Mouse (Mus musculus) lung, embryonic 15.5 days (tissue): ENCODE results near the gene Fbln2. TPM values are rescaled to one million over a fixed set of nuclear protein-coding genes. Genes with fewer than 3 reads are reported as not detected.
A peak's percentile ranks its signal among the peaks of the same experiment; 100 is the strongest.

Experiments used
- ATAC-seq: fragments of 200-750 bp; cut with Nextera tagmentation; 2 replicates; pipeline ENCODE4 v1.8.0; 2017; ENCODE audit warnings: moderate number of reproducible peaks, borderline replicate concordance; ENCODE audit not compliant: low FRiP score, low TSS enrichment; ENCODE audit errors: extremely low read depth
- H3K27ac ChIP-seq: fragments of 300-500 bp; sonication (generic); 2 replicates; pipeline ENCODE4 v1.5.1; 2015; ENCODE audit warnings: moderate library complexity, mild to moderate bottlenecking, inconsistent platforms
- H3K27me3 ChIP-seq: fragments of 300-500 bp; sonication (generic); 2 replicates; pipeline ENCODE4 v1.6.1; 2015; ENCODE audit warnings: inconsistent platforms
- H3K36me3 ChIP-seq: fragments of 300-500 bp; sonication (generic); 2 replicates; pipeline ENCODE4 v1.6.1; 2015; ENCODE audit warnings: inconsistent platforms
- H3K4me1 ChIP-seq: fragments of 300-500 bp; sonication (generic); 2 replicates; pipeline ENCODE4 v1.6.1; 2015; ENCODE audit warnings: inconsistent platforms
- H3K4me2 ChIP-seq: fragments of 300-500 bp; sonication (generic); 2 replicates; pipeline ENCODE4 v1.6.1; 2015; ENCODE audit warnings: inconsistent platforms, mild to moderate bottlenecking, moderate library complexity
- H3K4me3 ChIP-seq: fragments of 300-500 bp; sonication (generic); 2 replicates; pipeline ENCODE4 v1.5.1; 2015; ENCODE audit warnings: mild to moderate bottlenecking, inconsistent platforms
- H3K9ac ChIP-seq: fragments of 300-500 bp; sonication (generic); 2 replicates; pipeline ENCODE4 v1.6.1; 2015; ENCODE audit warnings: inconsistent platforms
- H3K9me3 ChIP-seq: fragments of 300-500 bp; sonication (generic); 2 replicates; pipeline ENCODE4 v1.6.1; 2016; ENCODE audit warnings: inconsistent platforms
- WGBS: fragments of 180-500 bp; shearing (Covaris S2); methylation state at CpG from one replicate; pipeline ENCODE4 v1.1.7; 2015; 5-methylcytosine and 5-hydroxymethylcytosine counted together
- polyA plus RNA-seq: library from polyadenylated mRNA; unstranded; fragments of >200 nt; fragmentation: Nextera tagmentation; extraction: Ambion mirVana; gene quantifications from 2 replicates; pipeline ENCODE4 v1.2.1, GENCODE M21; 2015

The Fbln2 gene
- polyA plus RNA-seq, 1 experiment from 2014 or later: 65.0 TPM

GRCm38 (mm10) chr6:91218445-91218844 lies 6.2 kb downstream of the Fbln2 start:
- no peaks in the 10 kb centered on the region for H3K9me3 ChIP-seq
- H3K4me1 ChIP-seq: peaks cover 1% of the 10 kb centered on the region; the same call in 1 of the 2 replicates
- no peaks in the 10 kb centered on the region for H3K36me3 ChIP-seq
- no peak for ATAC-seq
- H3K27ac ChIP-seq: no peak overlapping the region
- H3K4me3 ChIP-seq: no peak overlapping the region
- H3K9ac ChIP-seq: no peak overlapping the region
- 52% methylated on average over 9 of the region's 9 CpGs for WGBS
- H3K27me3 ChIP-seq: peaks cover 10% of the 10 kb centered on the region
- H3K4me2 ChIP-seq: no peak overlapping the region

GRCm38 (mm10) chr6:91218871-91219270 lies 6.6 kb downstream of the Fbln2 start:
- H3K4me3 ChIP-seq: no peak overlapping the region
- H3K27ac ChIP-seq: no peak overlapping the region
- no peak overlapping the region for H3K4me2 ChIP-seq
- 49% methylated on average over 3 of the region's 3 CpGs for WGBS
- peaks cover 5% of the 10 kb centered on the region for H3K27me3 ChIP-seq
- H3K4me1 ChIP-seq: no peaks in the 10 kb centered on the region; the same call in 1 of the 2 replicates
- no peak overlapping the region for H3K9ac ChIP-seq
- no peaks in the 10 kb centered on the region for H3K36me3 ChIP-seq
- H3K9me3 ChIP-seq: no peaks in the 10 kb centered on the region
- ATAC-seq: no peak

- Histone ChIP-seq H3K4me3 (no peak overlapping the region), H3K9ac (no peak overlapping the region), H3K4me1 (no peaks in the 10 kb centered on the region), H3K36me3 (no peaks in the 10 kb centered on the region), H3K4me2 (no peak overlapping the region), H3K27me3 (no peaks in the 10 kb centered on the region; the same call in 1 of the 2 replicates), H3K9me3 (no peaks in the 10 kb centered on the region), H3K27ac (no peak overlapping the region)
- ATAC-seq: no peak
Measured at GRCm38 (mm10) chr6:91220062-91220461, 7.8 kb downstream of the Fbln2 start.

GRCm38 (mm10) chr6:91221094-91221493 lies 8.8 kb downstream of the Fbln2 start:
- 5% methylated on average over 3 of the region's 3 CpGs for WGBS
- Histone ChIP-seq H3K27ac (no peak overlapping the region), H3K27me3 (no peaks in the 10 kb centered on the region), H3K4me3 (no peak overlapping the region), H3K9me3 (no peaks in the 10 kb centered on the region), H3K9ac (no peak overlapping the region), H3K4me2 (no peak overlapping the region), H3K36me3 (no peaks in the 10 kb centered on the region), H3K4me1 (no peaks in the 10 kb centered on the region)
- no peak; the same call in 1 of the 2 replicates for ATAC-seq

DNA sequence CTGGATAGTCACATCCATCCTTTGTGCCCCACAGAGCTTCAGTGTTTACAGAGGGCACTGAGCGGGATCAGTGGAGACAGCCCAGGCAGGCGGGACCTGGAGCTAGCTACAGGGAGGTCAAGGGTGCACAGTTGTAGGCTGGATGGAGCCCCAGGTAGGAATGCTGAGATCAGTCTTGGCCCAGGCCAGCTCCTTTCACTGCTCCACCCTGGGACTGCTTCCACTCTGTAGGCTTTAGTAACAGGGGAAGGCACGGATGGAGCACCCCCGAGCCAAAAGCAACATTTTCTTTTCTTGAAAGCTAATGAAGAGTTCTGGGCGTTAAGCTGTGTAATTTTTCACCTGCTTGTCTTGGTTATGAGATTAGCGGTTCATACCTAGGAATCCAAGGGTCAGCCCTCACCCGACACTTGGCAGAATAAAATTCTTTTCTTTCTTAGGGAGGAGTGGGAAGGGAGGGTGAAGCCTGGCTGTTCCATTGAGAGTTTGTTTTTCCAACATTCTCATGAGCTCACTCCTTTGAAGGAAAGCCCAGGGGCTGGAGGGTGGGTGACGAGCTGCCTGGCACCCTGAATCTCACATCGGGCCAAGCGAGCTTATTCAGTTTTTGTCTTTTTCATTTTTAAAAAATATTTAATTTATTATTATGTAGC lies 10.6 kb downstream of the Fbln2 start:
- Histone ChIP-seq H3K4me2 (no peak overlapping the region), H3K9ac (no peak overlapping the region), H3K36me3 (no peaks in the 10 kb centered on the region), H3K27me3 (no peaks in the 10 kb centered on the region), H3K27ac (no peak overlapping the region), H3K9me3 (no peaks in the 10 kb centered on the region), H3K4me1 (no peaks in the 10 kb centered on the region), H3K4me3 (no peak overlapping the region)
- peak; percentile 60 for ATAC-seq
- WGBS: 48% methylated on average over 10 of the region's 10 CpGs

- 58% methylated on average over 6 of the region's 6 CpGs for WGBS
Measured at GRCm38 (mm10) chr6:91224939-91225338, 12.7 kb downstream of the Fbln2 start.

GRCm38 (mm10) chr6:91225346-91225745 lies 13.1 kb downstream of the Fbln2 start:
- no peak for ATAC-seq
- no peaks in the 10 kb centered on the region for H3K36me3 ChIP-seq
- H3K4me3 ChIP-seq: no peak overlapping the region
- WGBS: 65% methylated on average over 4 of the region's 4 CpGs
- H3K9me3 ChIP-seq: no peaks in the 10 kb centered on the region
- H3K9ac ChIP-seq: no peak overlapping the region
- H3K27me3 ChIP-seq: no peaks in the 10 kb centered on the region
- no peaks in the 10 kb centered on the region for H3K4me1 ChIP-seq
- H3K4me2 ChIP-seq: no peak overlapping the region
- no peak overlapping the region for H3K27ac ChIP-seq

More at GRCm38 (mm10) chr6:91224939-91225338, 12.7 kb downstream of the Fbln2 start:
- Histone ChIP-seq H3K9me3 (no peaks in the 10 kb centered on the region), H3K4me3 (no peak overlapping the region), H3K4me2 (no peak overlapping the region), H3K27me3 (no peaks in the 10 kb centered on the region), H3K36me3 (no peaks in the 10 kb centered on the region), H3K4me1 (no peaks in the 10 kb centered on the region), H3K9ac (no peak overlapping the region), H3K27ac (no peak overlapping the region)
- no peak for ATAC-seq

DNA sequence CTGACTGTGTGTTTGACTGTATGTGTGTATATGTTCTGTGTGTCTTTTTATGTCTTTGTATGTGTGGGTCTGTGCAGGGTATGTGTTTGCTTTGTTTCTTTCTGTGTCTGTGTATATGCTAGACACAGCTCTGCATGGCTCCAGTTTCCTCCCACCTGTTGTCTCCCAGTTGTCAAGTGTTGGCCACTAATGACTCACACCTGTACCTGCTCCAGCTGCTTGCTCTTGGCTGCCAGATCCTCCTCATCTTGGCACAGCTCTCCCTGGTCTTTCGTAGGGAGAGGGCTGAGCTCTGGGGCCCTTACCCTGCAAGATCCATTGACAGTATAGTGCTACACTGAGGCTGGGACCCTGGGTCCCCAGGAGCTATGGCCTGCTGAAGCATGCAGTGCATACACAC lies 13.8 kb downstream of the Fbln2 start:
- ATAC-seq: no peak
- Histone ChIP-seq H3K4me2 (no peak overlapping the region), H3K4me1 (no peaks in the 10 kb centered on the region), H3K27me3 (no peaks in the 10 kb centered on the region), H3K4me3 (no peak overlapping the region), H3K9ac (no peak overlapping the region), H3K27ac (no peak overlapping the region), H3K36me3 (no peaks in the 10 kb centered on the region), H3K9me3 (no peaks in the 10 kb centered on the region)
- 46% methylated on average over 1 of the region's 1 CpGs for WGBS

DNA sequence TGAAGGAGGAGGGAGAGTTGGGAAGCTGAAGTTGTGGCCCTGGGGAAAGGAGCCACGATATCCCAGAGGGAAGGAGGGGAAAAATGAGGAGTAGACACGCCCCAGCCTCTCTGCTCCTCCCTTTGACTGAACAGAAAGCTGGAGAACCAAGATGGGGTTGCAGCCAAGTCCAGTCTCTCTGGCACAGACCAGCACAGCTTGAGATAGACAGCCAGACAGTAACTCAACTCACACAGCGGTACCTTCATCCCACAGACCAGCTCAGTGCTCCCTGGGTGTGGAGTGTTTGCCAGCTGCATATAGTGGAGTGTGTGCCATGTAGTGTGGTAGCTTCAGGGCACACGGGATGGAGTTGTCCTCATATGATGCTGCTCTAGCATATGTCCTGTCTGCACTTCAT lies 16.7 kb downstream of the Fbln2 start:
- H3K27me3 ChIP-seq: no peaks in the 10 kb centered on the region
- no peaks in the 10 kb centered on the region for H3K4me1 ChIP-seq
- no peaks in the 10 kb centered on the region for H3K9me3 ChIP-seq
- no peak overlapping the region for H3K27ac ChIP-seq
- no peak overlapping the region for H3K4me2 ChIP-seq
- 59% methylated on average over 4 of the region's 4 CpGs for WGBS
- no peak overlapping the region for H3K9ac ChIP-seq
- H3K36me3 ChIP-seq: no peaks in the 10 kb centered on the region
- no peak overlapping the region for H3K4me3 ChIP-seq
- no peak for ATAC-seq

DNA sequence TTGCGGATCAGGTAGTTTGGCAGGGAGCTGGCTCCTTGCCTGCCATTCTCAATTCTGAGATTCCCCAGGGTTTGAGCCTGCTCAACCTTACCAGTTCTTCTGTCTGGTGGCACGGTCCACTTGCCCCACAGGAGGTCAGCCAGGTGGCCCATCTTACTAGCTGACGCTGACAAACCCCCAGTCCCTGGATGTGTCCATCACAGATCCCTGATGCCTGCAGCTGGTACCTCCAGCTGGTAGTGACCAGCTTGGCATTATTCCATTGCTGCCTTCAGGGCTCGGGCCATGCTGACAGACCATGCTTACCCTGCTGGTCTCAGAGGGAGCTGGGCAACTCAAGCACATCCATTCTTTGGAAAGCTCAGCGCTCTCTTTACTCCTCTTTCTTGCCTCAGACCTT lies 18.7 kb downstream of the Fbln2 start:
- Histone ChIP-seq H3K9ac (no peak overlapping the region), H3K4me2 (no peak overlapping the region), H3K4me1 (no peaks in the 10 kb centered on the region), H3K27me3 (no peaks in the 10 kb centered on the region), H3K4me3 (no peak overlapping the region), H3K36me3 (no peaks in the 10 kb centered on the region), H3K27ac (no peak overlapping the region), H3K9me3 (no peaks in the 10 kb centered on the region)
- WGBS: 84% methylated on average over 5 of the region's 5 CpGs
- no peak for ATAC-seq

DNA sequence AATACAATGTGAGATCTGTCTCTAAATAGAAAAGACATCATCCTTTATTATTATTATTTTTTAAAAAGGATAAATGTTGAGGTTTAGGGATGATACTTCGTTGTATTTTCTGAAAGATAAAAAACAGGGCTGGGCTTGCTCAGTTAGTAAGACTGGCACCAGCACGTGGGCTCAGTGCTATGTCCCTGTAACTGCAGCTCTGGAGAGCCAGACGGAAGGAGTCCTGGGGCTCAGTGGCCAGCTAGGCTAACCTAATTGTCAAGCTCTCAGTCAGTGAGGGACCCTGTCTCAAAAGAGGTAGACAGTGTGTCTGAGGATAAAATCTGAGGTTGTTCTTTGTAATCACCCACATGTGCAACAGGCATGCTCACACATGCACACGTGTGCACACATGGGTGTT lies 19.3 kb downstream of the Fbln2 start:
- H3K27ac ChIP-seq: no peak overlapping the region
- H3K9me3 ChIP-seq: no peaks in the 10 kb centered on the region
- H3K27me3 ChIP-seq: no peaks in the 10 kb centered on the region
- H3K36me3 ChIP-seq: no peaks in the 10 kb centered on the region
- no peak for ATAC-seq
- no peak overlapping the region for H3K4me2 ChIP-seq
- no peak overlapping the region for H3K9ac ChIP-seq
- no peak overlapping the region for H3K4me3 ChIP-seq
- no peaks in the 10 kb centered on the region for H3K4me1 ChIP-seq
- 67% methylated on average over 4 of the region's 4 CpGs for WGBS

DNA sequence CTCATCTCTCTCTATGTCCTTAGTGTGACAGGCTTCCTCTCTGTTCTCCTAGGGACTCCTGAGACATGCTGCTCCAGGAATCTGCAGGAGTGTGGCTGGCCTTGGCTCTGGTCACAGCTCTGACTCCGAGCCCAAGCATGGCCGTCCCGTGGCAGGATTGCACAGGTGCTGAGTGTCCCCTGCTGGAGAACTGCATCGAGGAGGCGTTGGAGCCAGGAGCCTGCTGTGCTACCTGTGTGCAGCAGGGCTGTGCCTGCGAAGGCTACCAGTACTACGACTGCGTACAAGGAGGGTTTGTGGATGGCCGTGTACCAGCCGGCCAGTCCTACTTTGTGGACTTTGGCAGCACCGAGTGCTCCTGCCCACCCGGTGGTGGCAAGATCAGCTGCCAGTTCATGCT lies 20.8 kb downstream of the Fbln2 start:
- 67% methylated on average over 12 of the region's 12 CpGs for WGBS
- Histone ChIP-seq H3K9ac (no peak overlapping the region), H3K27me3 (no peaks in the 10 kb centered on the region), H3K9me3 (no peaks in the 10 kb centered on the region), H3K4me3 (no peak overlapping the region), H3K36me3 (no peaks in the 10 kb centered on the region), H3K4me1 (no peaks in the 10 kb centered on the region), H3K27ac (no peak overlapping the region), H3K4me2 (no peak overlapping the region)
- no peak for ATAC-seq
